Mouse (Mus musculus) Patski (cell line): ENCODE measurements around the gene Sowaha. TPM values are rescaled to one million over a fixed set of nuclear protein-coding genes. Genes with fewer than 3 reads are reported as not detected.
A peak's percentile ranks its signal among the peaks of the same experiment; 100 is the strongest.

Experiments used
- ATAC-seq: fragments of 100-300 bp; one replicate; pipeline ENCODE4 v1.8.0; 2021
- CTCF ChIA-PET: fragments of 350-600 bp; sonication (Branson Sonifier 250); formaldehyde crosslinking; loops from one replicate; lab custom pipeline; 2022; ENCODE audit warnings: inconsistent platforms; lab: Charles Lee
- POLR2A ChIA-PET: fragments of 350-600 bp; sonication (Branson Sonifier 250); formaldehyde crosslinking; loops from one replicate; lab custom pipeline; 2022; ENCODE audit warnings: antibody characterized with exemption, inconsistent platforms; lab: Charles Lee
- DNase-seq: peaks from one replicate; pipeline ENCODE4 v3.0.0-alpha.2; 2011; ENCODE audit warnings: low read depth, low spot score
- H3K27me3 ChIP-seq: fragments of 371-371 bp; one replicate; pipeline ENCODE4 v1.5.1; 2021
- CTCF ChIP-seq: fragments of 100-300 bp; IDR thresholded peaks from one replicate; pipeline ENCODE4 v1.5.1; 2021
- in situ Hi-C: fragments of 300-500 bp; cut with MboI; formaldehyde crosslinking; loops from 3 replicates; pipeline ENCODE4 v1.11.1; 2018; ENCODE audit warnings: low pct_unique_long_range_greater_than_20kb, mixed read lengths
- polyA plus RNA-seq: library from polyadenylated mRNA; unstranded; gene quantifications from one replicate; pipeline ENCODE4 v1.2.3, GENCODE M21; 2021

Gene Sowaha
- polyA plus RNA-seq, 1 experiment from 2014 or later, result not detected

DNA sequence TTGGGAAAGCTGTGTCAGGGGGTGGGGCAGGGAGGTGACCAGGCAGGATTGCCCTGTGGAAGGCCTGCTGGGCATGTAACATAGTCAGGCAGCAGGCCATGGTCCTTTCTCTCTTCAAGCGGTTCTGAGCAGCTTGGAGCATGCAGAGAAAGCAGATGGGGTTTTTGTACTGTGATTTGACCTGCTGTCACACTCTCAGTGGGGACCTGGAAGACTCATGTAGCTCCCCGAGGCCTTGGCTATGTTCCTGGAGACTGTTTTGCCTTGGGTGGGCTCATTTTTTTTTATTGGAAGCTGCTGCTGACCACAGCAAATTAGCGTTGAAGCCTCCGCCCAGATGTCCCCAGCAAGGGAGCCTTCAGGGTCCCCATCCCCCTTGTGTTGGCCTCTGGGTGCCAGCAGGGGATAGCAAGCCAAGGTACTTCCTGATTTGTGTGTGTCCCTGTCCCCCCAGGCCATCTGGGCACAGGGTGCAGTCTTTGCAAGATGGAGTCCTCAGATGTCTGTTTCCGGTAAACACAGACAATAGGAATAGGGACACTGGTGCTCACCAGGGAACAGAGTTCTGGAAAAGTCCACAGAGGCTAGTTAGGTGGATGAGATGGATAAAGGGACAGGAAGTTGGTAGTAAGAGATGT lies 25.1 kb upstream of the Sowaha start:
- TF ChIP-seq CTCF, result no peak
- ChIA-PET POLR2A (interaction anchor here (1.4 kb wide), 1 partner anchor 18 kb away, joined by 3 read pairs; no protein-coding TSS in a partner anchor), CTCF (no interaction called here)
- in situ Hi-C loops, result no loop called here
- H3K27me3 ChIP-seq, result no peaks in the 10 kb centered on the region
- ATAC-seq (no peak), DNase-seq (no peak)

DNA sequence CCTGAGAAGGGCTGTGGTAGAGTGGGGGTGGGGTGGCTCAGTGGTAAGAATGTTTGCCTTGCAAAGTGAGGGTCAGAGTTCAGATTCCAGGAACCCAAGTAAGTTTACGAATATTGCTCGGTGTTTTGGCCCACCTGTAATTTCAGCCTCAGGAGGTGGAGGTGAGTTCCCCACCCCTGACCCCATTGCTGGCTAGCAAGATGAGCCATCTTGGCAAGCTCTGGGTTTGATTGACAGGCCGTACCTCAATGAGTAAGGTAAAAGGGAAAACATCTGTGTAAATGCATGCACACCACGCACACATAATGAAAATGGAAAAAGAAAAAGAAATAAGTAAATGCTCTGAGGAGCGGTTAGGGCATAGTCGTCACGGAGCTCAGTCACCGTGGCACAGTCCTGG lies 24.3 kb upstream of the Sowaha start:
- ChIA-PET CTCF (no interaction called here), POLR2A (interaction anchor here (1.4 kb wide), 1 partner anchor 19 kb away, joined by 3 read pairs; no protein-coding TSS in a partner anchor)
- in situ Hi-C loops, result no loop called here
- DNase-seq (no peak), ATAC-seq (no peak)
- no peak for TF ChIP-seq CTCF
- H3K27me3 ChIP-seq, result no peaks in the 10 kb centered on the region

DNA sequence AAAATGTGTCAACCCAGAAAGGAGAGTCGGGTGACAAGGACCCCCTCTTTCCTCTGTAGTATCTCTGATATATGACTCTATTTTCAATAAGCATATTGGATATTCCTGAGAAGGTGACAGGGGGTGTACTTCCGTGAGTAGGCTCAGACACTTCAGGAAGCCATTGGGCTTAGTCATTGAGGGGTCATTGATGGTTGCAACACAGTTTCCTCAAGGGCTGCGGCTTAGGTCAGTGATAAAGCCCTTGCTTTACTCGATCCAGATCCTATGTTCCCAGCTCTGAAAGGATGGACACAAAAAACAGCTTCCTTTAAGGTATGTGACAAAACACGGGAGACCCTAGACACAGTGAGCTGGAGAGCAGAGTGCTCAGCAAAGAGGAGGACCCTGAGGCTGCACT lies 23.7 kb upstream of the Sowaha start:
- no peak for TF ChIP-seq CTCF
- no peak for DNase-seq
- ChIA-PET POLR2A (interaction anchor here (1.4 kb wide), 1 partner anchor 19 kb away, joined by 3 read pairs; no protein-coding TSS in a partner anchor), CTCF (no interaction called here)
- H3K27me3 ChIP-seq, result peaks cover under 1% of the 10 kb centered on the region
- in situ Hi-C loops, result no loop called here
- no peak for ATAC-seq

DNA sequence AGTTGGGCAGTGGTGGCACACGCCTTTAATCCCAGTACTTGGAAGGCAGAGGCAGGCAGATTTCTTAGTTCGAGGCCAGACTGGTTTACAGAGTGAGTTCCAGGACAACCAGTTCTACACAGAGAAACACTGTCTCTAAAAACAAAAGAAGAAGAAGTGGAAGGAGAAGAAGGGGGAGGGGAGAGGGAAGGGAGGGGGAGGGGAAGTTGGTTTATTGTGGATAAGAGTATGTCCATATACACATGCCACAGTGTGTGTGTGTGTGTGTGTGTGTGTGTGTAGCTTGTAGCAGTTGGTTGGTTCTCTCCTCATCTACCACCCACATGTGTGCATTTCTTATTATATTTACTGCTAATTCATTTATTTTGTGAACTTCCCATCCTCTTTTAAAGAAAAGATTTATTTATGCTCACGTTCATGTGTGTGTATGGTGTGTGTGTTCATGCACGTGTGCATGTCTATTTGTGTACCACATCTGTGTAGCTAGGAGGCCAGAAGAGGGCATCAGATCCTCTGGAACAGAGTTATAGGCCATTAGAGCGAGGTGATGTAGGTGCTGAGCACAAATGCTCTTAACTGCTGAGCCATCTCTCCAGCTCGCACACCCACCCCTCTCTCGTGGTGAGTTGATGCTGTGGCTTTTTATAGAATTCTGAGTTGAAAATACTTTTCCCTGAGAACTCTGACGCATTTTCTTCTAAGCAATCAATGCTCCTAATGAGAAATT lies 22.1 kb upstream of the Sowaha start:
- DNase-seq (no peak), ATAC-seq (no peak)
- in situ Hi-C loops, result no loop called here
- H3K27me3 ChIP-seq, result peaks cover 4% of the 10 kb centered on the region
- no peak for TF ChIP-seq CTCF
- CTCF ChIA-PET, result interaction anchor here (0.6 to 1.2 kb wide), 2 partner anchors 79 to 126 kb away, joined by 3 read pairs; no protein-coding TSS in a partner anchor
- POLR2A ChIA-PET, result no interaction called here

DNA sequence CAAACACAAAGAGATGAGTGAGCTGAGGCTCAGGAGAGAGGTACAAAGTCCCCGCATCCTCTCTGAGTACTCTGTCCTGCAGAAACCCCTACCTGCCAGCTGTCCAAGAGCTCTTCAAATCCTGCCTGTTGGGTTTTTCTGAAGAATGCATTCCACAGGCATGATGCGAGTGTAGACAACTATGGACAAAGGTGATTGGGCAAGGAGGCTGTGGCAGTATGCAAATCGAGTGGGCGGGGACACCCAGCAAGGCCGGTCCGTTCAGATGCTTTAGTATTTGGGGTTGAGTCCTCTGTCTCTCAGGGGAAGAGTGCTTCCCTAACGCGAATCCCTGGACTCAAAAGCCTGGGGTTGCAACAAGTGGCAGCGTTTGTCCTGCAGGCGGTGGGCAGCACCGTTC lies 20.5 kb upstream of the Sowaha start:
- H3K27me3 ChIP-seq, result peaks cover 4% of the 10 kb centered on the region
- in situ Hi-C loops, result no loop called here
- DNase-seq, result no peak
- no peak for TF ChIP-seq CTCF
- peak; percentile 51 for ATAC-seq
- ChIA-PET CTCF (no interaction called here), POLR2A (no interaction called here)

DNA sequence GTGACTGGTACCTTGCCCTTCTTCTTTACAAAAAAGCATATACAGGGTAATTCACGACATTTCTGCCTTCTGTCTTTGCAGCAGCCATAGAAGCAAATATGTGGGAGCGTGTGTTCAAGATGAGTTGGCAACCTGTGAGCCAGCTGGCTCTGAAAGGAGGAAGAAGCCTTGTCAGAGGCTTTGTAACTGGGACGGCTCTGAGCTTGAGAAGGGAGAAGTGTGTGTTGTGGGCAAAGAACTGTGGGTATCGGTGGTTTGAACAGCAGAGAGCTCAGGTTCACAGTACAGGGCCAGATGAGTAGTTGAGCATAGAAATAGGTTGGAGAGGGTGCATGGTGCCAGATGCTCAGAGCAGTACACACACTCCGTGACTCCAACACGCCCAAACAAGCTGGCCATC lies 16.9 kb upstream of the Sowaha start:
- in situ Hi-C loops, result no loop called here
- POLR2A ChIA-PET, result no interaction called here
- DNase-seq (no peak), ATAC-seq (no peak)
- CTCF ChIA-PET, result no interaction called here
- no peak for TF ChIP-seq CTCF
- H3K27me3 ChIP-seq, result peaks cover 4% of the 10 kb centered on the region

DNA sequence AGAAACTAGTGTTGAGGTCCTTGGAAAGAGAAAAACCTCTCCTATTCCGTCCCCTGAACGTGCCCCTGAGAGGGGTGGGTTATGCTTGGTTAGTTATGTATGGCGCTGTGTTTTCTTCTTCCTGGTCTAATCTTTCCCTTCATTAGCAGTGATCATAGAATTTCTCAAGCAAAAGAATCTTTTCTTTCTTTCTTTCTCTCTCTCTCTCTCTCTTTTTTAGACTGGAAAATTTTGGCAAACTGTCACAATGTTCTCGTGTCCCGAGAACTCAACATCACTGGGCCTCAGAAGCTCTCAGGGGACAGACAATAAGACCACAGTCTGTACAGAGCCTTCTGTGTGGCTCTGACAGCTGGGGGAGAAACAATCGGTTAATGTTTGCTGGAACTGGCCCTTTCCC lies 15.3 kb upstream of the Sowaha start:
- ChIA-PET CTCF (interaction anchor here (1.0 to 2.3 kb wide), 2 partner anchors 9 to 24 kb away, joined by 3 to 11 read pairs; no protein-coding TSS in a partner anchor), POLR2A (no interaction called here)
- no peak for TF ChIP-seq CTCF
- in situ Hi-C loops, result no loop called here
- peaks cover 4% of the 10 kb centered on the region for H3K27me3 ChIP-seq
- ATAC-seq (no peak), DNase-seq (no peak)

DNA sequence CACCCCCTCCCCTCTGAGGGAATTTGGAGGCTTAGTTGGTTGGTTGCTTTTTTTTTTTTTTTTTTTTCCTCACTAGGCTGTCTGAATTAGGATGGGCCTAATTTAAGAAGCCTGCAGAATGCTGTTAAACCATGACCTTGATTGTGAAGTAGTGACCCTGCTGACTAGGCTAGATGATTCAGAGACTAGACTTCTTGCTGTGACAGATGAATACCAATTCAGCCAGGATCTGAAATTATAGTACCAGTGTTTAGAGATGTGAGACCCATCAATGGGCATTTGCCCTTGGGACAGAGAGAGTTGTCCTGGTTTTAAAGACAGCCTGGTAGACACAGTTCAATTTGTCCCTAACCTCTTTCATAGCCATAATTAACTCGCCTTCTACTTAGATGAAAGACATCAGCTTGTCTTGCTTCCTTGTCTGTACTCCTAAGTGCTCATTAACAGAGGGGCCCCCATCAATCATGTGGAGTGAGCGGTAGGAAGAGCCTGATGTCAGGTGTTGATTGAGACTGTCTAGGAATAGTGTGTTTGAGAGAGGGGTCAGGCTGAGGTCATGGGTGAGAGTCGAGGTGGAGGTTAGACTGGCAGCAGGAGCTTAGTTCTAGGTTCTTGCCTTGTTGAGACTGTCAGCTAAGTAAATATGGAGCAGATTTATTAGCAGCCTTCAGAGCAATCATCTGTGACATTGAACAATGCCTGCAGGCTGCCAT lies 13.3 kb upstream of the Sowaha start:
- CTCF ChIA-PET, result no interaction called here
- no peak for ATAC-seq
- no peak for TF ChIP-seq CTCF

DNA sequence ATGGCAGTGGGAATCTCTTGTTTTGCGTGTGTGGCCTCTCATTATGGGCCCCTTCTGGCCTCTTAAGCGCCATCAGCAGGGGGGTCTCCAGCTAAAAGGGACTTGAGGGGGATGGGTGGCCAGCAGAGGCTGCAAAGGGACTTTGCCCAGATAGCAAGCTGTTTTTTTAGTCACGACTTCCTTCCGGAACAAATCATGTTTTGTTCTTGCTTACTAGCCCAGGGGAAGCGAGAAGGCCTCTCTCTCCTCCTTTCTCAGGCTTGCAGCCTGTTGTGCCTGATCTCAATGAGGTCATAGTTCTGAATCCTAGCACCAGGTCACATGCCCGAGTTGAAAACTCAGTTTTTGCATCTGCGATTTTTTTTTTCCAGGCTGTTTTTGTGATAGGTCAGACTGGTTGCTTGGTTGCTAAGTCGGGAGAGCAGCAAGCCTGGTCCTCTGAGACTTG lies 11.9 kb upstream of the Sowaha start:
- in situ Hi-C loops, result no loop called here
- no peak for DNase-seq
- ATAC-seq, result no peak
- peaks cover 4% of the 10 kb centered on the region for H3K27me3 ChIP-seq
- no peak for TF ChIP-seq CTCF
- POLR2A ChIA-PET, result no interaction called here
- CTCF ChIA-PET, result no interaction called here

More for the DNA sequence above, 13.3 kb upstream of the Sowaha start:
- no peak for DNase-seq
- POLR2A ChIA-PET, result interaction anchor here (0.6 kb wide), 1 partner anchor 47 kb away, joined by 3 read pairs; no protein-coding TSS in a partner anchor
- in situ Hi-C loops, result no loop called here
- peaks cover 4% of the 10 kb centered on the region for H3K27me3 ChIP-seq

DNA sequence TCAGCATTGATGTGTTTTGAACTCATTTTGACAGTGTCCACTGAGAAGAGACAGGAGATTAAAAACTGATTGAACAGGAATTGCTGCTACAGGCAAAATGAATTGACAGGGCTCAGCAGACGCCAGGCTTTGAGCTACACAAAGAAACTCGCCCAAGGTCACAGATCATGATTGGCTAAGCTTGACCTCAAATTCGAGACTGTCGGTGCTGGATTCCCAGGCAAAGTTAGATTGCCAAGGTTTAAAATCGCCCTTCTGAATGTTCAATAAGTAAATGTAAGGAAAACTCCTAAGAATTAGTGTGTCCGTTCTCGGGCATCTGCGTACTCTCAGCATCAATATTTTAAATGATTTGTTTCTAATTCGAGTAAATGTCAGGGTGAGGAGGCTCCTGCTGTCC lies 9.3 kb upstream of the Sowaha start:
- ChIA-PET POLR2A (no interaction called here), CTCF (interaction anchor here (0.9 kb wide), 1 partner anchor 20 kb away, joined by 5 read pairs; the partner anchor contains the start of gene Gm9837)
- H3K27me3 ChIP-seq, result peaks cover 4% of the 10 kb centered on the region
- no peak for TF ChIP-seq CTCF
- in situ Hi-C loops, result no loop called here
- no peak for DNase-seq
- no peak for ATAC-seq
